Comparison of ENCODE assay signal across 12 mouse cellular contexts in the genomic region with DNA sequence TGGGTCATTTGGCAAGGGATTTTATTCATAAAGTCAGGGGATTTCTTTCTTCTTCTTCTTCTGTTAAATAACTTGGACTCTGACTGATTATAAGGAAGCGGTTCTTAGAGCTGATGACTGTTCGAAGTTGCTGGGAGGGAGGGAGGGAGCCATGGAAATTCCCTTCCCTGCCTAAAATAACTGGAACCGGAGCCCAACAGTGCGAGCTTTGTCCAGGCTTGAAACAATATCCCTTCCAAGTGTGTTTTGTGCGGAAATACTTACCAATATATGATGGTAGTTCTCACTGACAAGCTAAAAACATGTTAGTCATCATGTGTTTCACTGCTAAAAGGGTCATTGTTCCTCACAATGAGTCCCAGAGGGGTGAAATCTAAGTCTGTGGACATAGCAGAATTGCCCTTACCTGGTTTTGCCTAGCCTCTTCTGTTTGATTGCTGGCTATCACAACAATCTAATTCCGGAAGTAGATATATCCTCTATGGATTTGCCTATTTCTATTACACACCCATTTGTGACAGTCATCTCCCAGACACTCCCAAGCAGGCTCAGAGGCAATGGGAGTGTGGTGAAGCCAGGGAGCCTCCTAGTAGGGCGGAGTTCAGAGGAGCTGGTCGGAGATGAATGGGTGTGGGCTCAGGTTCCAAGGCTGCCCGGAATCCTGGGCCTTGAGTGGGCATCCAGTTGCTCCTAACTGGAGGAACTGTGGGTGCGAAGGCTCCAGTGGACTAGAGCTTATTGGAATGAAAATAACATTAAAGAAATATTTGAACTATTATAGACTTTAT.
DNase-seq lines count a peak whose midpoint lies in the region; ATAC-seq and TF ChIP-seq lines count a peak whose summit lies in the region.
"Had no signal": no experiment of that assay in that cellular context is flagged by ENCODE, and none has a peak within 500 bp of the region (broad histone marks: within the 10 kb centered on the region; RNA-seq: fewer than 3 reads in every experiment).

No protein-coding gene starts in this region.

- peak overlapping the region; percentile 64 for H3K27ac ChIP-seq in heart, postnatal 0 days (ENCODE audit: low read depth)
- H3K27ac ChIP-seq in embryonic facial prominence, embryonic 10.5 days (replicated peaks), result no peak overlapping the region
- peak overlapping the region; percentile 30; the same call in 1 of the 2 replicates for H3K27ac ChIP-seq in hindbrain, embryonic 11.5 days (ENCODE audit: low read depth, low read length)
- H3K27ac ChIP-seq in neural tube, embryonic 12.5 days, result 0 out of 2 replicates have a peak overlapping the region, but pooled peaks have one; percentile 32
- H3K27ac ChIP-seq: kidney, embryonic 15.5 days; liver, embryonic 13.5 days had no signal

- H3K27me3 ChIP-seq in heart, postnatal 0 days (ENCODE audit: control insufficient read depth, insufficient read depth, low read length), result no peaks in the 10 kb centered on the region
- H3K27me3 ChIP-seq in embryonic facial prominence, embryonic 10.5 days (replicated peaks; ENCODE audit: low read depth, poor library complexity, severe bottlenecking), result no peaks in the 10 kb centered on the region
- H3K27me3 ChIP-seq in hindbrain, embryonic 11.5 days (ENCODE audit: control insufficient read depth, insufficient read depth, low read length), result no peaks in the 10 kb centered on the region
- no peaks in the 10 kb centered on the region for H3K27me3 ChIP-seq in neural tube, embryonic 12.5 days (replicated peaks)
- H3K27me3 ChIP-seq: kidney, embryonic 15.5 days; liver, embryonic 13.5 days had no signal

- H3K4me3 ChIP-seq in heart, postnatal 0 days (ENCODE audit: low read depth, low read length), result no peak overlapping the region
- no peak overlapping the region for H3K4me3 ChIP-seq in embryonic facial prominence, embryonic 10.5 days
- no peak overlapping the region for H3K4me3 ChIP-seq in hindbrain, embryonic 11.5 days (ENCODE audit: low read depth, low read length)
- H3K4me3 ChIP-seq in neural tube, embryonic 12.5 days, result no peak overlapping the region
- H3K4me3 ChIP-seq: kidney, embryonic 15.5 days; liver, embryonic 13.5 days had no signal

- DNase-seq in heart, postnatal 0 days (ENCODE audit: low spot score), result no peak
- no peak for DNase-seq in heart, postnatal 10 days
- DNase-seq in embryonic facial prominence, embryonic 10.5 days (ENCODE audit: low spot score), result peak; percentile 30
- no peak for DNase-seq in hindbrain, embryonic 11.5 days (ENCODE audit: low spot score)
- DNase-seq in ovary, postnatal 10 days (ENCODE audit: low spot score), result no peak
- DNase-seq in MN1 (ENCODE audit: low spot score), result no peak
- DNase-seq in gastrocnemius, postnatal 25 days, result no peak
- DNase-seq: cerebellum, postnatal 36 days; gastrocnemius, postnatal 36 days; liver, embryonic 13.5 days had no signal

- intact Hi-C loops in heart, postnatal 10 days (cut with DNase I), result no loop called here

- no peaks in the 10 kb centered on the region for H3K9me3 ChIP-seq in heart, postnatal 0 days (replicated peaks; ENCODE audit: control insufficient read depth, low read length)
- no peaks in the 10 kb centered on the region for H3K9me3 ChIP-seq in embryonic facial prominence, embryonic 10.5 days
- no peaks in the 10 kb centered on the region for H3K9me3 ChIP-seq in hindbrain, embryonic 11.5 days (ENCODE audit: control insufficient read depth, low read length)
- no peaks in the 10 kb centered on the region for H3K9me3 ChIP-seq in neural tube, embryonic 12.5 days
- H3K9me3 ChIP-seq: kidney, embryonic 15.5 days; liver, embryonic 13.5 days had no signal

- no peak for TF ChIP-seq CTCF in heart, postnatal 0 days (IDR thresholded peaks at IDR 0.05; ENCODE audit: low read depth)

- WGBS in heart, postnatal 0 days, result 45% methylated on average over 10 of the region's 10 CpGs
- 38% methylated on average over 10 of the region's 10 CpGs for WGBS in embryonic facial prominence, embryonic 10.5 days
- 53% methylated on average over 10 of the region's 10 CpGs for WGBS in hindbrain, embryonic 11.5 days
- WGBS in neural tube, embryonic 12.5 days, result 52% methylated on average over 10 of the region's 10 CpGs

- no peak for TF ChIP-seq EP300 in heart, postnatal 0 days (IDR thresholded peaks at IDR 0.05; ENCODE audit: low read depth)

- H3K4me1 ChIP-seq in heart, postnatal 0 days (ENCODE audit: control insufficient read depth, insufficient read depth), result 0 out of 2 replicates have a peak, but pooled peaks cover 3% of the 10 kb centered on the region
- H3K4me1 ChIP-seq in embryonic facial prominence, embryonic 10.5 days, result peaks cover 27% of the 10 kb centered on the region
- 0 out of 2 replicates have a peak, but pooled peaks cover 3% of the 10 kb centered on the region for H3K4me1 ChIP-seq in hindbrain, embryonic 11.5 days (replicated peaks; ENCODE audit: control insufficient read depth, insufficient read depth, low read length)
- peaks cover 17% of the 10 kb centered on the region for H3K4me1 ChIP-seq in neural tube, embryonic 12.5 days
- H3K4me1 ChIP-seq: liver, embryonic 13.5 days had no signal

- peak; percentile 26; the same call in 1 of the 2 replicates for ATAC-seq in heart, postnatal 0 days (ENCODE audit: insufficient read depth, low read depth)
- no peak for ATAC-seq in hindbrain, embryonic 11.5 days (ENCODE audit: low FRiP score)
- peak; percentile 48; the same call in 1 of the 2 replicates for ATAC-seq in neural tube, embryonic 12.5 days (ENCODE audit: low FRiP score, low read depth)

- no peaks in the 10 kb centered on the region for H3K36me3 ChIP-seq in heart, postnatal 0 days (replicated peaks; ENCODE audit: control insufficient read depth, insufficient read depth, low read length)
- H3K36me3 ChIP-seq in embryonic facial prominence, embryonic 10.5 days (replicated peaks), result no peaks in the 10 kb centered on the region
- H3K36me3 ChIP-seq in hindbrain, embryonic 11.5 days (ENCODE audit: control insufficient read depth, insufficient read depth, low read length), result no peaks in the 10 kb centered on the region
- no peaks in the 10 kb centered on the region for H3K36me3 ChIP-seq in neural tube, embryonic 12.5 days
- H3K36me3 ChIP-seq: kidney, embryonic 15.5 days; liver, embryonic 13.5 days had no signal

- no peak overlapping the region for H3K9ac ChIP-seq in heart, postnatal 0 days (replicated peaks; ENCODE audit: low read depth, low read length)
- H3K9ac ChIP-seq in hindbrain, embryonic 11.5 days (ENCODE audit: low read depth, low read length), result no peak overlapping the region
- no peak overlapping the region for H3K9ac ChIP-seq in neural tube, embryonic 12.5 days
- H3K9ac ChIP-seq: kidney, embryonic 15.5 days; liver, embryonic 13.5 days had no signal

- H3K4me2 ChIP-seq in heart, postnatal 0 days (ENCODE audit: low read depth, low read length), result no peak overlapping the region
- H3K4me2 ChIP-seq in hindbrain, embryonic 11.5 days (replicated peaks; ENCODE audit: low read depth, low read length), result no peak overlapping the region
- H3K4me2 ChIP-seq in neural tube, embryonic 12.5 days (replicated peaks), result no peak overlapping the region
- H3K4me2 ChIP-seq: kidney, embryonic 15.5 days; liver, embryonic 13.5 days had no signal
